Mouse (Mus musculus) limb, embryonic 15.5 days (tissue): ENCODE results near the gene Tmem102. TPM values are rescaled to one million over a fixed set of nuclear protein-coding genes. Genes with fewer than 3 reads are reported as not detected.

Source experiments
- polyA plus RNA-seq: library from polyadenylated mRNA; unstranded; fragments of >200 nt; fragmentation: Nextera tagmentation; extraction: Ambion mirVana; gene quantifications from 2 replicates; pipeline ENCODE4 v1.2.1, GENCODE M21; 2015

The Tmem102 gene
- polyA plus RNA-seq, 1 experiment from 2014 or later: 8.1 TPM

Other genes with a start within 250 kb of the Tmem102 start
- gene Efnb3, start 245.4 kb downstream of the Tmem102 start, polyA plus RNA-seq: 27.9 and 33.2 TPM in 2 replicates
- 23.6 and 24.8 TPM in 2 replicates for gene Wrap53, start 225.4 kb downstream of the Tmem102 start, polyA plus RNA-seq
- gene Trp53, start 225.3 kb downstream of the Tmem102 start, polyA plus RNA-seq: 132 and 134 TPM in 2 replicates
- 8.2 and 10.5 TPM in 2 replicates for gene Atp1b2, start 199.7 kb downstream of the Tmem102 start, polyA plus RNA-seq
- gene Shbg, start 187.7 kb downstream of the Tmem102 start, polyA plus RNA-seq: not detected in 2 replicates
- 15.7 and 16.2 TPM in 2 replicates for gene Sat2, start 183.6 kb downstream of the Tmem102 start, polyA plus RNA-seq
- gene Fxr2, start 172.6 kb downstream of the Tmem102 start, polyA plus RNA-seq: 26.8 and 27.1 TPM in 2 replicates
- 3.2 and 4.8 TPM in 2 replicates for gene Sox15, start 150.3 kb downstream of the Tmem102 start, polyA plus RNA-seq
- 58.9 and 63.9 TPM in 2 replicates for gene Mpdu1, start 143.0 kb downstream of the Tmem102 start, polyA plus RNA-seq
- gene Cd68, start 139.5 kb downstream of the Tmem102 start, polyA plus RNA-seq: 18.2 and 24.1 TPM in 2 replicates
- 443 and 469 TPM in 2 replicates for gene Eif4a1, start 133.2 kb downstream of the Tmem102 start, polyA plus RNA-seq
- gene Senp3, start 123.5 kb downstream of the Tmem102 start, polyA plus RNA-seq: 87.5 and 87.9 TPM in 2 replicates
- 0.73 and 0.87 TPM in 2 replicates for gene Tnfsf13, start 119.8 kb downstream of the Tmem102 start, polyA plus RNA-seq
- gene Tnfsf12, start 109.8 kb downstream of the Tmem102 start, polyA plus RNA-seq: 10.8 and 12.9 TPM in 2 replicates
- gene Tnfsfm13, start 109.5 kb downstream of the Tmem102 start, polyA plus RNA-seq: 4.8 and 5.7 TPM in 2 replicates
- 20.0 and 20.9 TPM in 2 replicates for gene Polr2a, start 47.0 kb downstream of the Tmem102 start, polyA plus RNA-seq
- 0.09 and 0.15 TPM in 2 replicates for gene Slc35g3, start 43.7 kb downstream of the Tmem102 start, polyA plus RNA-seq
- 5.1 and 5.4 TPM in 2 replicates for gene Zbtb4, start 39.7 kb downstream of the Tmem102 start, polyA plus RNA-seq
- gene Chrnb1, start 9.7 kb downstream of the Tmem102 start, polyA plus RNA-seq: 18.6 and 30.0 TPM in 2 replicates
- 3.4 and 3.9 TPM in 2 replicates for gene Fgf11, start 3.8 kb downstream of the Tmem102 start, polyA plus RNA-seq
- gene Gm39566, start 9.7 kb upstream of the Tmem102 start, polyA plus RNA-seq: not detected in 2 replicates
- gene Spem2, start 12.8 kb upstream of the Tmem102 start, polyA plus RNA-seq: not detected in 2 replicates
- 0.28 TPM in 1 of 2 replicates, not detected in the other for gene Spem1, start 16.6 kb upstream of the Tmem102 start, polyA plus RNA-seq
- 7.6 and 8.7 TPM in 2 replicates for gene Nlgn2, start 32.2 kb upstream of the Tmem102 start, polyA plus RNA-seq
- 325 and 365 TPM in 2 replicates for gene Tmem256, start 32.9 kb upstream of the Tmem102 start, polyA plus RNA-seq
- gene Plscr3, start 40.8 kb upstream of the Tmem102 start, polyA plus RNA-seq: 132 and 134 TPM in 2 replicates
- gene Tnk1, start 53.1 kb upstream of the Tmem102 start, polyA plus RNA-seq: 4.1 and 5.0 TPM in 2 replicates
- 0.31 and 0.73 TPM in 2 replicates for gene Tmem95, start 72.4 kb upstream of the Tmem102 start, polyA plus RNA-seq
- gene Kctd11, start 75.8 kb upstream of the Tmem102 start, polyA plus RNA-seq: 20.5 TPM in 2 replicates
- 2.7 and 3.1 TPM in 2 replicates for gene Acap1, start 89.9 kb upstream of the Tmem102 start, polyA plus RNA-seq
- gene 2810408A11Rik, start 95.4 kb upstream of the Tmem102 start, polyA plus RNA-seq: 7.6 and 8.4 TPM in 2 replicates
- gene Neurl4, start 95.4 kb upstream of the Tmem102 start, polyA plus RNA-seq: 7.1 and 7.3 TPM in 2 replicates
- gene Gps2, start 108.3 kb upstream of the Tmem102 start, polyA plus RNA-seq: 71.5 and 77.1 TPM in 2 replicates
- 1,601 and 1,681 TPM in 2 replicates for gene Eif5a, start 116.3 kb upstream of the Tmem102 start, polyA plus RNA-seq
- 3.6 and 4.6 TPM in 2 replicates for gene Ybx2, start 130.2 kb upstream of the Tmem102 start, polyA plus RNA-seq
- gene Slc2a4, start 142.6 kb upstream of the Tmem102 start, polyA plus RNA-seq: 23.0 and 23.5 TPM in 2 replicates
- gene Cldn7, start 159.2 kb upstream of the Tmem102 start, polyA plus RNA-seq: 8.1 and 13.1 TPM in 2 replicates
- gene Ctdnep1, start 175.5 kb upstream of the Tmem102 start, polyA plus RNA-seq: 24.6 and 32.0 TPM in 2 replicates
- gene Elp5, start 176.9 kb upstream of the Tmem102 start, polyA plus RNA-seq: 111 and 119 TPM in 2 replicates
- 545 and 568 TPM in 2 replicates for gene Gabarap, start 185.5 kb upstream of the Tmem102 start, polyA plus RNA-seq
- gene Phf23, start 190.2 kb upstream of the Tmem102 start, polyA plus RNA-seq: 72.2 and 81.6 TPM in 2 replicates
- 42.2 and 43.1 TPM in 2 replicates for gene Dvl2, start 195.0 kb upstream of the Tmem102 start, polyA plus RNA-seq
- 92.2 and 100 TPM in 2 replicates for gene Acadvl, start 209.8 kb upstream of the Tmem102 start, polyA plus RNA-seq
- gene Dlg4, start 211.3 kb upstream of the Tmem102 start, polyA plus RNA-seq: 9.6 and 10.7 TPM in 2 replicates
- 0.93 and 1.1 TPM in 2 replicates for gene Asgr1, start 248.5 kb upstream of the Tmem102 start, polyA plus RNA-seq